ENCODE assay signal across 26 mouse cellular contexts in genomic region chr10:41571065-41571464, GRCm38 (mm10). TPM values are rescaled to one million over a fixed set of nuclear protein-coding genes. Genes with fewer than 3 reads are reported as not detected.
DNase-seq lines count a peak whose midpoint lies in the region; ATAC-seq lines count a peak whose summit lies in the region.
"Had no signal": no experiment of that assay in that cellular context is flagged by ENCODE, and none has a peak within 500 bp of the region (broad histone marks: within the 10 kb centered on the region; RNA-seq: fewer than 3 reads in every experiment).

No protein-coding gene starts in this region.

- no peak overlapping the region for H3K4me2 ChIP-seq in midbrain, embryonic 11.5 days
- no peak overlapping the region for H3K4me2 ChIP-seq in midbrain, embryonic 13.5 days (replicated peaks)
- H3K4me2 ChIP-seq in kidney, embryonic 14.5 days (replicated peaks; ENCODE audit: low read depth, low read length), result no peak overlapping the region
- H3K4me2 ChIP-seq: embryonic facial prominence, embryonic 13.5 days; forebrain, embryonic 12.5 days; heart, embryonic 11.5 days; heart, embryonic 15.5 days; hindbrain, embryonic 14.5 days had no signal

- H3K9ac ChIP-seq in midbrain, embryonic 11.5 days (ENCODE audit: low read length), result no peak overlapping the region
- no peak overlapping the region for H3K9ac ChIP-seq in midbrain, embryonic 13.5 days (replicated peaks)
- no peak overlapping the region for H3K9ac ChIP-seq in kidney, embryonic 14.5 days (ENCODE audit: low read depth, low read length)
- H3K9ac ChIP-seq: embryonic facial prominence, embryonic 13.5 days; forebrain, embryonic 12.5 days; heart, embryonic 15.5 days; hindbrain, embryonic 14.5 days had no signal

- H3K27me3 ChIP-seq in midbrain, embryonic 11.5 days (ENCODE audit: control insufficient read depth, insufficient read depth, low read length), result no peaks in the 10 kb centered on the region
- no peaks in the 10 kb centered on the region for H3K27me3 ChIP-seq in midbrain, embryonic 13.5 days
- no peaks in the 10 kb centered on the region for H3K27me3 ChIP-seq in splenic B cell, adult 2 months (ENCODE audit: control insufficient read depth, insufficient read depth, low read length, poor library complexity, severe bottlenecking)
- H3K27me3 ChIP-seq in kidney, embryonic 14.5 days (ENCODE audit: control insufficient read depth, insufficient read depth, low read length), result no peaks in the 10 kb centered on the region
- H3K27me3 ChIP-seq: embryonic facial prominence, embryonic 13.5 days; forebrain, embryonic 12.5 days; heart, embryonic 15.5 days; Patski had no signal

- no peak overlapping the region for H3K27ac ChIP-seq in midbrain, embryonic 11.5 days (ENCODE audit: low read depth, low read length)
- H3K27ac ChIP-seq in midbrain, embryonic 13.5 days, result no peak overlapping the region
- H3K27ac ChIP-seq in kidney, embryonic 14.5 days (ENCODE audit: low read depth, low read length), result no peak overlapping the region
- H3K27ac ChIP-seq: embryonic facial prominence, embryonic 13.5 days; forebrain, embryonic 12.5 days; heart, adult 2 months; heart, embryonic 15.5 days; hindbrain, embryonic 10.5 days; hindbrain, embryonic 14.5 days had no signal

- no peaks in the 10 kb centered on the region for H3K36me3 ChIP-seq in midbrain, embryonic 11.5 days (ENCODE audit: control insufficient read depth, insufficient read depth, low read length)
- no peaks in the 10 kb centered on the region for H3K36me3 ChIP-seq in midbrain, embryonic 13.5 days
- no peaks in the 10 kb centered on the region; the same call in 1 of the 2 replicates for H3K36me3 ChIP-seq in splenic B cell, adult 2 months (ENCODE audit: control insufficient read depth, insufficient read depth, low read length, poor library complexity, severe bottlenecking)
- no peaks in the 10 kb centered on the region for H3K36me3 ChIP-seq in kidney, embryonic 14.5 days (ENCODE audit: control insufficient read depth, insufficient read depth, low read length)
- H3K36me3 ChIP-seq: embryonic facial prominence, embryonic 13.5 days; forebrain, embryonic 12.5 days; heart, embryonic 15.5 days; hindbrain, embryonic 10.5 days had no signal

- ATAC-seq in midbrain, embryonic 11.5 days (ENCODE audit: low FRiP score), result no peak
- no peak for ATAC-seq in midbrain, embryonic 13.5 days
- peak; percentile 72 for ATAC-seq in common myeloid progenitor, adult 5-6 weeks (replicated peaks; ENCODE audit: low read depth, poor library complexity, severe bottlenecking)
- ATAC-seq in megakaryocyte progenitor cell, adult 5-6 weeks (replicated peaks; ENCODE audit: poor library complexity), result peak; percentile 71
- no peak for ATAC-seq in kidney, embryonic 14.5 days (ENCODE audit: low FRiP score, low TSS enrichment)
- ATAC-seq: activated CD4-positive, CD25-positive, alpha-beta regulatory T cell, adult 4 months; CD4-positive, CD25-positive, alpha-beta regulatory T cell, adult 4 months; forebrain, embryonic 16.5 days; Patski had no signal

- no peaks in the 10 kb centered on the region for H3K9me3 ChIP-seq in midbrain, embryonic 11.5 days (ENCODE audit: control insufficient read depth, low read length)
- no peaks in the 10 kb centered on the region for H3K9me3 ChIP-seq in midbrain, embryonic 13.5 days
- no peaks in the 10 kb centered on the region for H3K9me3 ChIP-seq in kidney, embryonic 14.5 days (ENCODE audit: control insufficient read depth, low read length)
- H3K9me3 ChIP-seq: embryonic facial prominence, embryonic 13.5 days; forebrain, embryonic 12.5 days; heart, embryonic 15.5 days; hindbrain, embryonic 10.5 days had no signal

- peak; percentile 1 for DNase-seq in midbrain, embryonic 11.5 days (ENCODE audit: low spot score, missing footprints)
- peak; percentile 19 for DNase-seq in splenic B cell, adult 2 months (ENCODE audit: low read depth, low spot score)
- no peak for DNase-seq in right cerebral cortex, postnatal 36 days (ENCODE audit: low spot score in 2 of 2)
- no peak for DNase-seq in testis, postnatal 10 days (ENCODE audit: low spot score)
- DNase-seq: adrenal gland, postnatal 14 days; B cell, adult 2 months; cerebellum, adult 11-12 months; cerebellum, adult 9-10 months; cerebellum, postnatal 25 days; gastrocnemius, postnatal 25 days; heart, adult 2 months; heart, postnatal 14 days had no signal

- no peak overlapping the region for H3K4me3 ChIP-seq in midbrain, embryonic 11.5 days (ENCODE audit: low read depth, low read length)
- no peak overlapping the region for H3K4me3 ChIP-seq in midbrain, embryonic 13.5 days (replicated peaks)
- no peak overlapping the region for H3K4me3 ChIP-seq in kidney, embryonic 14.5 days (ENCODE audit: low read length)
- H3K4me3 ChIP-seq: embryonic facial prominence, embryonic 13.5 days; forebrain, embryonic 12.5 days; heart, adult 2 months; heart, embryonic 15.5 days; hindbrain, embryonic 10.5 days had no signal

- no peaks in the 10 kb centered on the region; the same call in 1 of the 2 replicates for H3K4me1 ChIP-seq in midbrain, embryonic 11.5 days (ENCODE audit: control insufficient read depth, insufficient read depth, low read length)
- H3K4me1 ChIP-seq in midbrain, embryonic 13.5 days (replicated peaks), result no peaks in the 10 kb centered on the region
- peaks cover 17% of the 10 kb centered on the region for H3K4me1 ChIP-seq in kidney, embryonic 14.5 days (ENCODE audit: control insufficient read depth, insufficient read depth, low read length)
- H3K4me1 ChIP-seq: forebrain, embryonic 12.5 days had no signal

- WGBS in midbrain, embryonic 11.5 days, result 92% methylated on average over 4 of the region's 4 CpGs
- WGBS in midbrain, embryonic 13.5 days, result 90% methylated on average over 4 of the region's 4 CpGs
- WGBS in kidney, embryonic 14.5 days, result 79% methylated on average over 4 of the region's 4 CpGs

RNA-seq across cellular contexts. Expression of gene Cd164, which starts 51.9 kb away (rescaled TPM):
- polyA plus RNA-seq in midbrain, embryonic 11.5 days (2014; fragmentation: Nextera tagmentation; extraction: Ambion mirVana), result 112 and 126 TPM in 2 replicates
- polyA plus RNA-seq in midbrain, embryonic 13.5 days (2015; fragmentation: Nextera tagmentation; extraction: Ambion mirVana), result 51.3 and 56.5 TPM in 2 replicates
- 128 and 169 TPM in 2 replicates for total RNA-seq in common myeloid progenitor, adult 5-6 weeks (2017)
- total RNA-seq in megakaryocyte progenitor cell, adult 5-6 weeks (2015), result 224 and 232 TPM in 2 replicates
- 115 and 172 TPM in 2 replicates for total RNA-seq in megakaryocyte progenitor cell, adult 5-6 weeks (2017)
- 134 and 221 TPM in 2 replicates for polyA plus RNA-seq in kidney, embryonic 14.5 days (2014; fragmentation: Nextera tagmentation; extraction: Ambion mirVana)

Comparison
In these comparisons a context has a peak if more than half of its experiments do, and no peak if none do; other contexts are left out.
1. ATAC-seq: peak in common myeloid progenitor, adult 5-6 weeks (single experiment) and megakaryocyte progenitor cell, adult 5-6 weeks (single experiment); none in midbrain, embryonic 11.5 days (single experiment), midbrain, embryonic 13.5 days (single experiment) and kidney, embryonic 14.5 days (single experiment).
2. DNase-seq: peak in midbrain, embryonic 11.5 days (single experiment) and splenic B cell, adult 2 months (single experiment); none in right cerebral cortex, postnatal 36 days (0 of 2) and testis, postnatal 10 days (single experiment).